26 mouse cellular contexts compared by ENCODE assay signal in genomic region chr11:93672025-93672424, GRCm38 (mm10).
"Had no signal": no experiment of that assay in that cellular context is flagged by ENCODE, and none has a peak within 500 bp of the region (broad histone marks: within the 10 kb centered on the region; RNA-seq: fewer than 3 reads in every experiment).

No protein-coding gene starts in this region.

- H3K36me3 ChIP-seq: heart, embryonic 12.5 days; hindbrain, embryonic 10.5 days; hindbrain, embryonic 12.5 days; intestine, embryonic 15.5 days; limb, embryonic 13.5 days; limb, embryonic 15.5 days; liver, embryonic 12.5 days had no signal

- H3K4me1 ChIP-seq: hindbrain, embryonic 10.5 days; hindbrain, embryonic 12.5 days; intestine, embryonic 15.5 days; limb, embryonic 13.5 days; limb, embryonic 15.5 days; liver, embryonic 12.5 days had no signal

- H3K4me3 ChIP-seq: gastrocnemius, adult 2 months; heart, adult 2 months; heart, embryonic 12.5 days; hindbrain, embryonic 10.5 days; hindbrain, embryonic 12.5 days; intestine, embryonic 15.5 days; limb, embryonic 13.5 days; limb, embryonic 15.5 days; liver, embryonic 12.5 days had no signal

- ATAC-seq: forebrain, embryonic 16.5 days; hindbrain, embryonic 16.5 days; inflammation-experienced regulatory T-cells, adult 6 months; intestine, embryonic 15.5 days; intestine, postnatal 0 days; liver, embryonic 12.5 days had no signal

- H3K27ac ChIP-seq: gastrocnemius, adult 2 months; heart, adult 2 months; hindbrain, embryonic 10.5 days; hindbrain, embryonic 12.5 days; hindbrain, embryonic 14.5 days; intestine, embryonic 15.5 days; limb, embryonic 13.5 days; limb, embryonic 15.5 days; liver, embryonic 12.5 days; liver, embryonic 14.5 days had no signal

- DNase-seq: gastrocnemius, adult 2 months; gastrocnemius, postnatal 10 days; gastrocnemius, postnatal 25 days; heart, adult 2 months; heart, postnatal 10 days; heart, postnatal 4 days; kidney, adult 18-20 months; kidney, adult 8-10 months; kidney, postnatal 10 days; kidney, postnatal 36 days; layer of hippocampus, adult 9-11 months; layer of hippocampus, postnatal 36 days; left cerebral cortex, postnatal 4 days had no signal

- H3K27me3 ChIP-seq: heart, embryonic 12.5 days; hindbrain, embryonic 12.5 days; intestine, embryonic 15.5 days; limb, embryonic 13.5 days; limb, embryonic 15.5 days; liver, embryonic 12.5 days had no signal

- H3K9me3 ChIP-seq: heart, embryonic 12.5 days; hindbrain, embryonic 10.5 days; hindbrain, embryonic 12.5 days; intestine, embryonic 15.5 days; limb, embryonic 13.5 days; limb, embryonic 15.5 days; liver, embryonic 12.5 days had no signal
